8 mouse cellular contexts compared by ENCODE assay signal in the genomic region with DNA sequence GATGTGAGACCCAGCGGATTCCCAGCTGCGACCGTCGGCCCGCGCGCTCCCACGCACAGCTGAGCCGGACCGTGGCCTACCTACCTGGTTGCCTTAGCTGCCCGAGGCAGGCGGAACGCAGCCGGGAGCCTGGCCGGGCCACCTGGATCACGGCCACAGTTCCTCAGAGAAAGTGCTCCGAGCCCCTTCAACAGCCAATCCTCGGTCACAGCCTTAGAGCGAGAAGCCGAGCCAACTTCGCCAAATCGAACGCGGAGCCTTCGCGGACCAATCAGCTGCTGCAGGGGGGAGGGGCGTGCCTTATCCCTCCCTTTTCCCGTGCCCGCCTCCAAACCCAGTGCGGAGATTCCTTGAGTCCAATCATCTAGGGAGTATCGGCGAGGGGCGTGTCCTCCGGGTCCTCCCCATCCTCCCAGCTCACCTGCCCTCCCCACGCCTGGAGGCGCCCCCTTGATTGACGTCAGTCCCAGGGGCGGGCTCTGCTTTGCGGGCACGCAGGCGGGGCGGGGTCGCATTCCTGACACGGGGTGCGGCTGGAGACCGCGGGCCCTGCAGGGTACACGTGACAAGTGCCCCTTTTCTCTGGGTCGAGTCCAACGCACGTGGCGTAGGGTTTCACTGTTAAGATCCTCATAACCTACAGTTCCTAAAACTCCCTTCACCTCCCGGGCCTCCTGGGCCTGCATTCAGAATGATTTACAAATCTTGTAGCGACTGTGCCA. TPM values are rescaled to one million over a fixed set of nuclear protein-coding genes. Genes with fewer than 3 reads are reported as not detected.
DNase-seq lines count a peak whose midpoint lies in the region; ATAC-seq and TF ChIP-seq lines count a peak whose summit lies in the region.

Gene Avpi1, minus strand, starts transcription at position 273 of the 722 bp plus-strand sequence.

- peak; percentile 90 for ATAC-seq in activated CD4-positive, CD25-positive, alpha-beta regulatory T cell, adult 4 months

- peaks cover 16% of the 10 kb centered on the region for H3K36me3 ChIP-seq in megakaryocyte, embryonic 14.5 days (replicated peaks; ENCODE audit: low read length)

- H3K4me1 ChIP-seq in cortical plate, adult 2 months (ENCODE audit: control insufficient read depth, insufficient read depth, low read length), result peaks cover 4% of the 10 kb centered on the region
- H3K4me1 ChIP-seq in megakaryocyte, embryonic 14.5 days, result peaks cover 76% of the 10 kb centered on the region

- no peak for TF ChIP-seq CTCF in cortical plate, adult 2 months (IDR thresholded peaks at IDR 0.05; ENCODE audit: extremely low read depth, insufficient read depth, low read length)

- H3K9me3 ChIP-seq in megakaryocyte, embryonic 14.5 days, result no peaks in the 10 kb centered on the region

- H3K27me3 ChIP-seq in megakaryocyte, embryonic 14.5 days (replicated peaks), result no peaks in the 10 kb centered on the region

- TF ChIP-seq POLR2A in cortical plate, adult 2 months (IDR thresholded peaks at IDR 0.05; ENCODE audit: extremely low read depth, insufficient read depth, low read length), result peak; percentile 92

- peak within 1 kb of the TSS; percentile 60 for H3K4me3 ChIP-seq in cortical plate, adult 2 months (ENCODE audit: insufficient read depth, low read length)
- H3K4me3 ChIP-seq in megakaryocyte, embryonic 14.5 days (replicated peaks), result peak within 1 kb of the TSS; percentile 95

- H3K27ac ChIP-seq in cortical plate, adult 2 months (ENCODE audit: insufficient read depth, low read length), result peak within 1 kb of the TSS; percentile 84

- peak; percentile 98 to 99 for DNase-seq in gastrocnemius, adult 8-10 months (ENCODE audit: low spot score in 2 of 2)
- peak; percentile 93 for DNase-seq in hindlimb bud, embryonic 11.5 days (ENCODE audit: extremely low spot score, low read depth, low spot score)
- peak; percentile 87 to 99 for DNase-seq in left cerebral cortex, adult 8-10 months (ENCODE audit: low spot score in 2 of 2)
- DNase-seq in right cerebral cortex, postnatal 10 days (ENCODE audit: low spot score in 2 of 2), result peak; percentile 99
- peak; percentile 97 for DNase-seq in urinary bladder, postnatal 25 days (ENCODE audit: low spot score)

RNA-seq across cellular contexts. Expression of gene Avpi1, which starts in this region (rescaled TPM):
- 1 to 10 TPM; 9.2 to 9.7 TPM for polyA plus RNA-seq in activated CD4-positive, CD25-positive, alpha-beta regulatory T cell, adult 4 months (2017; shearing (Covaris generic))
- polyA plus RNA-seq in cortical plate, adult 2 months (2012; rRNA removed), result 36.3 and 41.1 TPM in 2 replicates
- 10 to 100 TPM in 1 of 4 experiments, 1 to 10 TPM in 3; 8.6 to 12.1 (median 9.2) TPM for total RNA-seq in gastrocnemius, adult 8-10 months (2022)
- total RNA-seq in left cerebral cortex, adult 8-10 months (2022), result 10 to 100 TPM; 28.3 to 30.5 (median 29.8) TPM
- 15.5 and 38.7 TPM in 2 replicates for polyA plus RNA-seq in megakaryocyte, embryonic 14.5 days (2012; ENCODE audit: insufficient read depth, low replicate concordance)

Comparison
In these comparisons a context has a peak if more than half of its experiments do, and no peak if none do; other contexts are left out.
1. Peak in every context shown above with its lines: DNase-seq, ATAC-seq, H3K4me3 ChIP-seq and H3K27ac ChIP-seq.